Mouse (Mus musculus): ENCODE measurements around the gene Adam6b.

- no peak for TF ChIP-seq CTCF (conservative IDR thresholded peaks at IDR 0.05; ENCODE audit: low read length)
- no peak for TF ChIP-seq POU5F1 (IDR thresholded peaks at IDR 0.05; ENCODE audit: borderline replicate concordance, low read length)
These were observed 5.7 kb upstream of the Adam6b start for GRCm38 (mm10) chr12:113483492-113484162.

Data from E14TG2a.4 (cell line).